Mouse (Mus musculus) cerebral cortex, adult 2 months (tissue): ENCODE results near the gene Reps2.

Source experiments
- WGBS: fragments of 180-500 bp; shearing (Covaris S2); methylation state at CpG from one replicate; pipeline ENCODE4 v1.1.7; 2018; 5-methylcytosine and 5-hydroxymethylcytosine counted together

Reps2 gene

GRCm38 (mm10) chrX:162643091-162643788, at the start of gene Reps2:
Gene Reps2 (minus strand): TSS chrX:162643649.
- 4% methylated on average over 56 of the region's 61 CpGs for WGBS

- WGBS: 75% methylated on average over 2 of the region's 2 CpGs
Measured at GRCm38 (mm10) chrX:162691272-162691671, 47.8 kb upstream of the Reps2 start.

GRCm38 (mm10) chrX:162685394-162685793, 41.9 kb upstream of the Reps2 start:
- WGBS: 72% methylated on average over 1 of the region's 1 CpGs

GRCm38 (mm10) chrX:162679506-162679905, 36.1 kb upstream of the Reps2 start:
- WGBS: 47% methylated on average over 2 of the region's 2 CpGs

- 65% methylated on average over 2 of the region's 2 CpGs for WGBS
Measured at GRCm38 (mm10) chrX:162678820-162679219, 35.4 kb upstream of the Reps2 start.

- WGBS: 90% methylated on average over 2 of the region's 2 CpGs
Measured at GRCm38 (mm10) chrX:162666166-162666565, 22.7 kb upstream of the Reps2 start.

GRCm38 (mm10) chrX:162660182-162660581, 16.7 kb upstream of the Reps2 start:
- 89% methylated on average over 1 of the region's 1 CpGs for WGBS

GRCm38 (mm10) chrX:162653518-162653917, 10.1 kb upstream of the Reps2 start:
- 89% methylated on average over 7 of the region's 7 CpGs for WGBS

GRCm38 (mm10) chrX:162652445-162652844, 9.0 kb upstream of the Reps2 start:
- 82% methylated on average over 3 of the region's 3 CpGs for WGBS

GRCm38 (mm10) chrX:162643789-162644092, 292 bp upstream of the Reps2 start:
- WGBS: 0% methylated on average over 4 of the region's 4 CpGs

- WGBS: 21% methylated on average over 11 of the region's 11 CpGs
Measured at GRCm38 (mm10) chrX:162642402-162643090, 903 bp downstream of the Reps2 start.

GRCm38 (mm10) chrX:162641764-162642163, 1.7 kb downstream of the Reps2 start:
- WGBS: 43% methylated on average over 4 of the region's 4 CpGs

GRCm38 (mm10) chrX:162635159-162635558, 8.3 kb downstream of the Reps2 start:
- WGBS: 19% methylated on average over 2 of the region's 2 CpGs

- 29% methylated on average over 1 of the region's 1 CpGs for WGBS
Measured at GRCm38 (mm10) chrX:162622091-162622437, 21.4 kb downstream of the Reps2 start.

- 53% methylated on average over 5 of the region's 5 CpGs for WGBS
Measured at GRCm38 (mm10) chrX:162621194-162622090, 22.0 kb downstream of the Reps2 start.

- WGBS: 81% methylated on average over 2 of the region's 2 CpGs
Measured at GRCm38 (mm10) chrX:162619705-162620104, 23.7 kb downstream of the Reps2 start.

- 93% methylated on average over 3 of the region's 3 CpGs for WGBS
Measured at GRCm38 (mm10) chrX:162618547-162618946, 24.9 kb downstream of the Reps2 start.

- 100% methylated on average over 2 of the region's 2 CpGs for WGBS
Measured at GRCm38 (mm10) chrX:162606113-162606512, 37.3 kb downstream of the Reps2 start.

GRCm38 (mm10) chrX:162599666-162600065, 43.8 kb downstream of the Reps2 start:
- WGBS: 74% methylated on average over 3 of the region's 3 CpGs

- WGBS: 25% methylated on average over 8 of the region's 8 CpGs
Measured at GRCm38 (mm10) chrX:162591005-162591801, 52.2 kb downstream of the Reps2 start.

- WGBS: 55% methylated on average over 6 of the region's 6 CpGs
Measured at GRCm38 (mm10) chrX:162590145-162590790, 53.2 kb downstream of the Reps2 start.
